Mouse (Mus musculus) MEL (cell line): Measurements from ENCODE around the gene Polr1d. TPM values are rescaled to one million over a fixed set of nuclear protein-coding genes. Genes with fewer than 3 reads are reported as not detected.

Source experiments
- DNase-seq: peaks from one replicate; pipeline ENCODE4 v3.0.0; 2011; ENCODE audit warnings: low read depth, low spot score
- H3K27ac ChIP-seq: 2 replicates; pipeline ENCODE4 v1.5.1; 2012; ENCODE audit warnings: low read depth, mild to moderate bottlenecking, control low read depth, low read length, moderate library complexity; ENCODE audit not compliant: control insufficient read depth
- H3K27me3 ChIP-seq, 2 experiments: fragments of 150-350 bp in 1 of 2; sonication (generic) in 1 of 2; 2 replicates each; pipeline ENCODE4 v1.6.1; 2012; ENCODE audit warnings: low read length in 2 of 2, mild to moderate bottlenecking in 2 of 2, improper control_type of control experiment in 1 of 2, moderate library complexity in 1 of 2; ENCODE audit not compliant: insufficient read depth in 2 of 2, control insufficient read depth in 1 of 2
- H3K36me3 ChIP-seq, 2 experiments: 2 replicates each; pipeline ENCODE4 v1.6.1; 2012 to 2014; ENCODE audit warnings: low read length in 2 of 2, improper control_type of control experiment in 1 of 2, inconsistent platforms in 1 of 2, mild to moderate bottlenecking in 1 of 2; ENCODE audit not compliant: insufficient read depth in 2 of 2, control insufficient read depth in 1 of 2
- H3K4me1 ChIP-seq, 2 experiments: fragments of 150-350 bp in 1 of 2; sonication (generic) in 1 of 2; 2 replicates each; pipeline ENCODE4 v1.6.1; 2012; ENCODE audit warnings: low read length in 2 of 2, improper control_type of control experiment in 1 of 2, mild to moderate bottlenecking in 1 of 2; ENCODE audit not compliant: insufficient read depth in 2 of 2, control insufficient read depth in 1 of 2
- H3K4me3 ChIP-seq, 2 experiments: fragments of 150-350 bp in 1 of 2; sonication (generic) in 1 of 2; 2 replicates each; pipeline ENCODE4 v1.5.1; 2012; ENCODE audit warnings: low read depth in 2 of 2, low read length in 2 of 2, mild to moderate bottlenecking in 2 of 2, moderate library complexity in 2 of 2, control low read depth in 1 of 2, improper control_type of control experiment in 1 of 2; ENCODE audit not compliant: control insufficient read depth in 1 of 2, insufficient read depth in 1 of 2
- H3K79me2 ChIP-seq: 2 replicates; pipeline ENCODE4 v1.6.1; 2012; ENCODE audit warnings: mild to moderate bottlenecking, low read length, moderate library complexity; ENCODE audit not compliant: control insufficient read depth, poor library complexity, insufficient read depth
- H3K9ac ChIP-seq: 2 replicates; pipeline ENCODE4 v1.6.1; 2012; ENCODE audit warnings: low read depth, mild to moderate bottlenecking, control low read depth, low read length, moderate library complexity; ENCODE audit not compliant: control insufficient read depth, poor library complexity, severe bottlenecking
- H3K9me3 ChIP-seq: fragments of 150-350 bp; sonication (generic); replicated peaks from 2 replicates; pipeline ENCODE4 v1.6.1; 2012; ENCODE audit warnings: mild to moderate bottlenecking, low read length, improper control_type of control experiment, moderate library complexity; ENCODE audit not compliant: insufficient read depth
- CTCF ChIP-seq, 3 experiments: IDR thresholded peaks in 2 of 3; conservative IDR thresholded peaks in 1 of 3; 2 replicates each; pipeline ENCODE4 v1.5.1; 2011 to 2012; ENCODE audit warnings: low read length in 3 of 3, low read depth in 2 of 3, mild to moderate bottlenecking in 2 of 3, improper control_type of control experiment in 1 of 3, inconsistent platforms in 1 of 3, mixed read lengths in 1 of 3, moderate library complexity in 1 of 3; ENCODE audit not compliant: control insufficient read depth in 1 of 3, insufficient read depth in 1 of 3, poor library complexity in 1 of 3, severe bottlenecking in 1 of 3
- E2F4 ChIP-seq: IDR thresholded peaks from 2 replicates; pipeline ENCODE4 v1.6.1; 2011; ENCODE audit warnings: low read depth, low read length, improper control_type of control experiment, borderline replicate concordance
- ELF1 ChIP-seq: IDR thresholded peaks from 2 replicates; pipeline ENCODE4 v1.6.1; 2014; ENCODE audit warnings: low read depth, mild to moderate bottlenecking, inconsistent platforms, low read length, improper control_type of control experiment, moderate library complexity
- EP300 ChIP-seq, 2 experiments: IDR thresholded peaks; 2 replicates each; pipeline ENCODE4 v1.6.1; 2011; ENCODE audit warnings: improper control_type of control experiment in 2 of 2, low read length in 2 of 2, low read depth in 1 of 2, mild to moderate bottlenecking in 1 of 2
- GABPA ChIP-seq: IDR thresholded peaks from 2 replicates; pipeline ENCODE4 v1.6.1; 2012; ENCODE audit warnings: low read depth, mild to moderate bottlenecking, inconsistent platforms, low read length, improper control_type of control experiment, moderate library complexity
- HCFC1 ChIP-seq: IDR thresholded peaks from 2 replicates; pipeline ENCODE4 v1.6.1; 2012; ENCODE audit warnings: low read depth, mild to moderate bottlenecking, inconsistent platforms, low read length, improper control_type of control experiment, moderate library complexity
- KAT2A ChIP-seq: conservative IDR thresholded peaks from 2 replicates; pipeline ENCODE4 v1.6.1; 2012; ENCODE audit warnings: low read depth, low read length, improper control_type of control experiment, inconsistent platforms
- MAFK ChIP-seq: IDR thresholded peaks from 2 replicates; pipeline ENCODE4 v1.6.1; 2011; ENCODE audit warnings: low read depth, mild to moderate bottlenecking, low read length, improper control_type of control experiment, borderline replicate concordance
- MAX ChIP-seq: IDR thresholded peaks from 2 replicates; pipeline ENCODE4 v1.6.1; 2011; ENCODE audit warnings: low read length, improper control_type of control experiment
- MYC ChIP-seq: IDR thresholded peaks from 2 replicates; pipeline ENCODE4 v1.6.1; 2011; ENCODE audit warnings: low read depth, mild to moderate bottlenecking, low read length, improper control_type of control experiment, moderate library complexity
- NELFE ChIP-seq: IDR thresholded peaks from 2 replicates; pipeline ENCODE4 v1.6.1; 2011; ENCODE audit warnings: low read depth, low read length, improper control_type of control experiment
- NRF1 ChIP-seq: IDR thresholded peaks from 2 replicates; pipeline ENCODE4 v1.6.1; 2014; ENCODE audit warnings: low read depth, mild to moderate bottlenecking, inconsistent platforms, low read length, improper control_type of control experiment, moderate library complexity; ENCODE audit not compliant: poor library complexity, insufficient read depth, severe bottlenecking
- POLR2AphosphoS2 ChIP-seq: IDR thresholded peaks from 2 replicates; pipeline ENCODE4 v1.6.1; 2011; ENCODE audit warnings: low read length, improper control_type of control experiment
- POLR2AphosphoS5 ChIP-seq: IDR thresholded peaks from 2 replicates; pipeline ENCODE4 v1.6.1; 2012; ENCODE audit warnings: low read depth, borderline replicate concordance, mild to moderate bottlenecking, inconsistent platforms, low read length, moderate library complexity, mixed read lengths
- RAD21 ChIP-seq: IDR thresholded peaks from 2 replicates; pipeline ENCODE4 v1.6.1; 2011; ENCODE audit warnings: mild to moderate bottlenecking, low read depth, low read length, improper control_type of control experiment
- SMC3 ChIP-seq: IDR thresholded peaks from 2 replicates; pipeline ENCODE4 v1.6.1; 2011; ENCODE audit warnings: low read depth, low read length, improper control_type of control experiment
- TAL1 ChIP-seq: IDR thresholded peaks from 2 replicates; pipeline ENCODE4 v1.6.1; 2012; ENCODE audit warnings: mild to moderate bottlenecking, inconsistent platforms, low read length, moderate library complexity, mixed read lengths
- TCF12 ChIP-seq: IDR thresholded peaks from 2 replicates; pipeline ENCODE4 v1.6.1; 2014; ENCODE audit warnings: low read depth, mild to moderate bottlenecking, inconsistent platforms, low read length, improper control_type of control experiment, moderate library complexity
- USF1 ChIP-seq: IDR thresholded peaks from 2 replicates; pipeline ENCODE4 v1.6.1; 2014; ENCODE audit warnings: low read depth, mild to moderate bottlenecking, inconsistent platforms, low read length, improper control_type of control experiment, moderate library complexity
- USF2 ChIP-seq, 2 experiments: IDR thresholded peaks; 2 replicates each; pipeline ENCODE4 v1.6.1; 2011 to 2012; ENCODE audit warnings: improper control_type of control experiment in 2 of 2, low read length in 2 of 2, borderline replicate concordance in 1 of 2, inconsistent platforms in 1 of 2, low read depth in 1 of 2, mild to moderate bottlenecking in 1 of 2; ENCODE audit not compliant: insufficient read depth in 1 of 2
- ZMIZ1 ChIP-seq: IDR thresholded peaks from 2 replicates; pipeline ENCODE4 v1.6.1; 2012; ENCODE audit warnings: low read depth, mild to moderate bottlenecking, inconsistent platforms, low read length, improper control_type of control experiment, moderate library complexity
- ZNF384 ChIP-seq: IDR thresholded peaks from 2 replicates; pipeline ENCODE4 v1.6.1; 2012; ENCODE audit warnings: low read depth, mild to moderate bottlenecking, inconsistent platforms, low read length, improper control_type of control experiment
- polyA plus RNA-seq, 2 experiments: library from polyadenylated mRNA; stranded (reverse) in 1 of 2; unstranded in 1 of 2; fragments of >175 nt in 1 of 2; fragments of >200 nt in 1 of 2; gene quantifications; 2 replicates each; pipeline versions ENCODE4 v1.2.1 to v1.2.4; 2012; ENCODE audit warnings: low replicate concordance in 2 of 2, low read depth in 1 of 2; ENCODE audit not compliant: insufficient read length in 2 of 2, insufficient read depth in 1 of 2, missing spikeins in 1 of 2
- total RNA-seq: library from RNA; depleted of rRNA; stranded (reverse); fragments of 300-350 nt; gene quantifications from 2 replicates; pipeline ENCODE4 v1.2.3, GENCODE M21; 2012

The Polr1d gene
- total and polyA plus RNA-seq, 3 experiments, result 185 to 506 (median 388) TPM

GRCm38 (mm10) chr5:147066965-147067364 is 9.9 kb upstream of the Polr1d start:
- Histone ChIP-seq H3K36me3 (peaks cover 6 to 18% of the 10 kb centered on the region in 2 experiments), H3K9me3 (no peaks in the 10 kb centered on the region), H3K27me3 (no peaks in the 10 kb centered on the region), H3K79me2 (peaks cover 63% of the 10 kb centered on the region), H3K27ac (no peak overlapping the region), H3K4me3 (no peak overlapping the region), H3K4me1 (peaks cover 5 to 15% of the 10 kb centered on the region in 2 experiments; a peak in 3 of 4 replicates), H3K9ac (no peak overlapping the region)
- no peak for TF ChIP-seq USF1
- no peak for TF ChIP-seq EP300 (IDR thresholded peaks at IDR 0.05; ENCODE audit: low read depth in 1 of 2, low read length in 2 of 2)
- no peak for TF ChIP-seq TCF12
- TF ChIP-seq CTCF (IDR thresholded peaks at IDR 0.05 in 2 of 3, conservative IDR thresholded peaks at IDR 0.05 in 1 of 3; ENCODE audit: control insufficient read depth in 1 of 3, insufficient read depth in 1 of 3, low read depth in 2 of 3, low read length in 3 of 3, poor library complexity in 1 of 3, severe bottlenecking in 1 of 3), result no peak
- TF ChIP-seq TAL1, result no peak
- no peak for TF ChIP-seq USF2 (IDR thresholded peaks at IDR 0.05; ENCODE audit: borderline replicate concordance in 1 of 2, insufficient read depth in 1 of 2, low read depth in 1 of 2, low read length in 2 of 2)
- TF ChIP-seq MYC, result no peak
- TF ChIP-seq MAFK, result no peak
- TF ChIP-seq GABPA, result no peak
- TF ChIP-seq POLR2AphosphoS2, result no peak
- no peak for DNase-seq

GRCm38 (mm10) chr5:147068876-147069275 is 8.0 kb upstream of the Polr1d start:
- no peaks in the 10 kb centered on the region for H3K9me3 ChIP-seq
- H3K27ac ChIP-seq, result no peak overlapping the region
- H3K9ac ChIP-seq, result no peak overlapping the region
- H3K27me3 ChIP-seq, result no peaks in the 10 kb centered on the region
- TF ChIP-seq MAFK (no peak), SMC3 (no peak), E2F4 (no peak), MAX (no peak), NELFE (no peak), MYC (no peak), ZMIZ1 (no peak), NRF1 (no peak), USF2 (IDR thresholded peaks at IDR 0.05; ENCODE audit: borderline replicate concordance in 1 of 2, insufficient read depth in 1 of 2, low read depth in 1 of 2, low read length in 2 of 2) (no peak), POLR2AphosphoS5 (no peak), EP300 (IDR thresholded peaks at IDR 0.05; ENCODE audit: low read depth in 1 of 2, low read length in 2 of 2) (no peak), POLR2AphosphoS2 (no peak), TCF12 (no peak), KAT2A (no peak), HCFC1 (no peak), ZNF384 (no peak), RAD21 (no peak), ELF1 (no peak)
- DNase-seq, result no peak
- H3K4me1 ChIP-seq, result peaks cover 0 to 11% of the 10 kb centered on the region in 2 experiments; a peak in 3 of 4 replicates
- H3K79me2 ChIP-seq, result peaks cover 73% of the 10 kb centered on the region
- H3K36me3 ChIP-seq, result peaks cover 4 to 6% of the 10 kb centered on the region in 2 experiments; a peak in 3 of 4 replicates
- H3K4me3 ChIP-seq, result no peak overlapping the region
